Mouse (Mus musculus) c-Kit-positive CD71-negative TER-119-negative erythroid progenitor cells, embryonic 14.5 days (primary cell): ENCODE results near the gene Edf1.

Source experiments
- DNase-seq: peaks from one replicate; pipeline ENCODE4 v3.0.0-alpha.2; 2013; ENCODE audit warnings: low read depth

Gene Edf1

GRCm38 (mm10) chr2:25582466-25583119, 24.9 kb downstream of the Edf1 start:
- DNase-seq, result no peak

- DNase-seq, result no peak
These were observed 25.5 kb downstream of the Edf1 start for GRCm38 (mm10) chr2:25583120-25583481.

- no peak for DNase-seq
These were observed 25.9 kb downstream of the Edf1 start for GRCm38 (mm10) chr2:25583571-25583970.

- DNase-seq, result no peak
These were observed 26.5 kb downstream of the Edf1 start for GRCm38 (mm10) chr2:25584152-25584551.

- no peak for DNase-seq
These were observed 27.2 kb downstream of the Edf1 start for GRCm38 (mm10) chr2:25584856-25585255.

GRCm38 (mm10) chr2:25585601-25586000, 28.0 kb downstream of the Edf1 start:
- no peak for DNase-seq

- no peak for DNase-seq
These were observed 29.6 kb downstream of the Edf1 start for GRCm38 (mm10) chr2:25587290-25587689.

- no peak for DNase-seq
These were observed 30.7 kb downstream of the Edf1 start for GRCm38 (mm10) chr2:25588227-25588907.

GRCm38 (mm10) chr2:25591863-25592262, 34.2 kb downstream of the Edf1 start:
- DNase-seq, result no peak

GRCm38 (mm10) chr2:25596765-25597510, 39.3 kb downstream of the Edf1 start:
- no peak for DNase-seq

- DNase-seq, result no peak
These were observed 41.1 kb downstream of the Edf1 start for GRCm38 (mm10) chr2:25598749-25599148.

- DNase-seq, result no peak
These were observed 42.4 kb downstream of the Edf1 start for GRCm38 (mm10) chr2:25600037-25600436.

- DNase-seq, result no peak
These were observed 44.9 kb downstream of the Edf1 start for GRCm38 (mm10) chr2:25602526-25602925.

- peak; percentile 67 for DNase-seq
These were observed 50.3 kb downstream of the Edf1 start, which contains the start of gene Rabl6 for GRCm38 (mm10) chr2:25607761-25608622. TSS of gene Rabl6 (minus strand) at chr2:25608521.

GRCm38 (mm10) chr2:25608671-25609070, 51.0 kb downstream of the Edf1 start:
- DNase-seq, result no peak
